Mouse (Mus musculus): ENCODE data around the gene Gm10837. TPM values are rescaled to one million over a fixed set of nuclear protein-coding genes. Genes with fewer than 3 reads are reported as not detected.

Gm10837 gene
- polyA plus RNA-seq, 1 experiment, result not detected

GRCm38 (mm10) chr14:122482081-122483023 is 8.0 kb upstream of the Gm10837 start:
- TF ChIP-seq POLR2A (IDR thresholded peaks at IDR 0.05; ENCODE audit: control insufficient read depth, low read depth, low read length) (no peak), CTCF (IDR thresholded peaks at IDR 0.05; ENCODE audit: control insufficient read depth, insufficient read depth, insufficient replicate concordance, low read depth, low read length) (no peak)
- Histone ChIP-seq H3K27ac (ENCODE audit: control insufficient read depth, insufficient read depth, low read depth, low read length) (no peak overlapping the region), H3K27me3 (ENCODE audit: control insufficient read depth, insufficient read depth, low read length) (peaks cover 9% of the 10 kb centered on the region), H3K4me3 (ENCODE audit: control insufficient read depth, low read depth, low read length) (no peak overlapping the region), H3K36me3 (ENCODE audit: control insufficient read depth, insufficient read depth, low read length) (no peaks in the 10 kb centered on the region), H3K4me1 (ENCODE audit: control insufficient read depth, insufficient read depth, low read length) (peaks cover 3% of the 10 kb centered on the region; the same call in 1 of the 2 replicates)

GRCm38 (mm10) chr14:122483024-122483385 is 7.4 kb upstream of the Gm10837 start:
- H3K27me3 ChIP-seq (ENCODE audit: control insufficient read depth, insufficient read depth, low read length), result peaks cover 9% of the 10 kb centered on the region
- TF ChIP-seq POLR2A (IDR thresholded peaks at IDR 0.05; ENCODE audit: control insufficient read depth, low read depth, low read length), result no peak
- no peak overlapping the region for H3K4me3 ChIP-seq (ENCODE audit: control insufficient read depth, low read depth, low read length)
- H3K27ac ChIP-seq (ENCODE audit: control insufficient read depth, insufficient read depth, low read depth, low read length), result no peak overlapping the region
- H3K4me1 ChIP-seq (ENCODE audit: control insufficient read depth, insufficient read depth, low read length), result peaks cover 3% of the 10 kb centered on the region; the same call in 1 of the 2 replicates
- H3K36me3 ChIP-seq (ENCODE audit: control insufficient read depth, insufficient read depth, low read length), result no peaks in the 10 kb centered on the region

- H3K27ac ChIP-seq (ENCODE audit: control insufficient read depth, insufficient read depth, low read depth, low read length), result no peak overlapping the region
- TF ChIP-seq CTCF (IDR thresholded peaks at IDR 0.05; ENCODE audit: control insufficient read depth, insufficient read depth, insufficient replicate concordance, low read depth, low read length) (no peak), POLR2A (IDR thresholded peaks at IDR 0.05; ENCODE audit: control insufficient read depth, low read depth, low read length) (no peak)
- H3K27me3 ChIP-seq (ENCODE audit: control insufficient read depth, insufficient read depth, low read length), result peaks cover 6% of the 10 kb centered on the region
- H3K4me3 ChIP-seq (ENCODE audit: control insufficient read depth, low read depth, low read length), result no peak overlapping the region
- peaks cover under 1% of the 10 kb centered on the region; the same call in 1 of the 2 replicates for H3K4me1 ChIP-seq (ENCODE audit: control insufficient read depth, insufficient read depth, low read length)
- H3K36me3 ChIP-seq (ENCODE audit: control insufficient read depth, insufficient read depth, low read length), result no peaks in the 10 kb centered on the region
Measured at GRCm38 (mm10) chr14:122483556-122484421, 6.6 kb upstream of the Gm10837 start.

GRCm38 (mm10) chr14:122484458-122484843 is 5.9 kb upstream of the Gm10837 start:
- Histone ChIP-seq H3K4me1 (ENCODE audit: control insufficient read depth, insufficient read depth, low read length) (no peaks in the 10 kb centered on the region), H3K27ac (ENCODE audit: control insufficient read depth, insufficient read depth, low read depth, low read length) (no peak overlapping the region), H3K36me3 (ENCODE audit: control insufficient read depth, insufficient read depth, low read length) (no peaks in the 10 kb centered on the region), H3K4me3 (ENCODE audit: control insufficient read depth, low read depth, low read length) (no peak overlapping the region), H3K27me3 (ENCODE audit: control insufficient read depth, insufficient read depth, low read length) (peaks cover 3% of the 10 kb centered on the region)
- TF ChIP-seq CTCF (IDR thresholded peaks at IDR 0.05; ENCODE audit: control insufficient read depth, insufficient read depth, insufficient replicate concordance, low read depth, low read length) (no peak), POLR2A (IDR thresholded peaks at IDR 0.05; ENCODE audit: control insufficient read depth, low read depth, low read length) (no peak)

- no peaks in the 10 kb centered on the region for H3K36me3 ChIP-seq (ENCODE audit: control insufficient read depth, insufficient read depth, low read length)
- TF ChIP-seq POLR2A (IDR thresholded peaks at IDR 0.05; ENCODE audit: control insufficient read depth, low read depth, low read length) (no peak), CTCF (IDR thresholded peaks at IDR 0.05; ENCODE audit: control insufficient read depth, insufficient read depth, insufficient replicate concordance, low read depth, low read length) (no peak)
- no peak overlapping the region for H3K27ac ChIP-seq (ENCODE audit: control insufficient read depth, insufficient read depth, low read depth, low read length)
- H3K4me1 ChIP-seq (ENCODE audit: control insufficient read depth, insufficient read depth, low read length), result no peaks in the 10 kb centered on the region
- peaks cover 3% of the 10 kb centered on the region for H3K27me3 ChIP-seq (ENCODE audit: control insufficient read depth, insufficient read depth, low read length)
- no peak overlapping the region for H3K4me3 ChIP-seq (ENCODE audit: control insufficient read depth, low read depth, low read length)
Measured at GRCm38 (mm10) chr14:122484844-122485551, 5.4 kb upstream of the Gm10837 start.

- TF ChIP-seq CTCF (IDR thresholded peaks at IDR 0.05; ENCODE audit: control insufficient read depth, insufficient read depth, insufficient replicate concordance, low read depth, low read length) (no peak), POLR2A (IDR thresholded peaks at IDR 0.05; ENCODE audit: control insufficient read depth, low read depth, low read length) (no peak)
- H3K4me1 ChIP-seq (ENCODE audit: control insufficient read depth, insufficient read depth, low read length), result peaks cover 5% of the 10 kb centered on the region
Measured at GRCm38 (mm10) chr14:122485635-122486181, 4.7 kb upstream of the Gm10837 start.

More at GRCm38 (mm10) chr14:122485635-122486181, 4.7 kb upstream of the Gm10837 start:
- H3K27me3 ChIP-seq (ENCODE audit: control insufficient read depth, insufficient read depth, low read length), result peaks cover 3% of the 10 kb centered on the region
- no peaks in the 10 kb centered on the region for H3K36me3 ChIP-seq (ENCODE audit: control insufficient read depth, insufficient read depth, low read length)
- H3K4me3 ChIP-seq (ENCODE audit: control insufficient read depth, low read depth, low read length), result no peak overlapping the region
- no peak overlapping the region for H3K27ac ChIP-seq (ENCODE audit: control insufficient read depth, insufficient read depth, low read depth, low read length)

All from testis, adult 2 months (tissue).